Mouse (Mus musculus) C2C12 (cell line): Measurements from ENCODE around the gene Tspan10. TPM values are rescaled to one million over a fixed set of nuclear protein-coding genes. Genes with fewer than 3 reads are reported as not detected.

ENCODE experiments used
- H3K27me3 ChIP-seq: one replicate; pipeline ENCODE4 v1.6.1; 2011; ENCODE audit not compliant: control insufficient read depth, insufficient read depth, insufficient read length
- H3K36me3 ChIP-seq: one replicate; pipeline ENCODE4 v1.6.1; 2011; ENCODE audit not compliant: control insufficient read depth, insufficient read depth
- H3K4me3 ChIP-seq: one replicate; pipeline ENCODE4 v1.5.1; 2011; ENCODE audit warnings: mild to moderate bottlenecking, control low read depth; ENCODE audit not compliant: poor library complexity, insufficient read depth, severe bottlenecking
- H3K79me2 ChIP-seq: one replicate; pipeline ENCODE4 v1.6.1; 2011; ENCODE audit not compliant: control insufficient read depth, insufficient read depth
- H3K79me3 ChIP-seq: one replicate; pipeline ENCODE4 v1.6.1; 2011; ENCODE audit warnings: low read depth, control low read depth
- H3ac ChIP-seq: one replicate; pipeline ENCODE3; 2011; ENCODE audit warnings: low read depth; ENCODE audit not compliant: control insufficient read depth, insufficient read length
- CEBPB ChIP-seq: IDR thresholded peaks from one replicate; pipeline ENCODE4 v1.6.1; 2011; ENCODE audit warnings: low read depth, mild to moderate bottlenecking, control low read depth, moderate library complexity
- CTCF ChIP-seq: IDR thresholded peaks from one replicate; pipeline ENCODE4 v1.5.1; 2011; ENCODE audit not compliant: control insufficient read depth, insufficient read depth, insufficient read length
- FOSL1 ChIP-seq: IDR thresholded peaks from one replicate; pipeline ENCODE4 v1.8.0; 2011; ENCODE audit warnings: mild to moderate bottlenecking, low read length; ENCODE audit not compliant: poor library complexity, insufficient read depth, severe bottlenecking
- MAX ChIP-seq: IDR thresholded peaks from one replicate; pipeline ENCODE4 v1.6.1; 2011; ENCODE audit warnings: mild to moderate bottlenecking, control low read depth
- MYOD1 ChIP-seq: IDR thresholded peaks from one replicate; pipeline ENCODE4 v1.6.1; 2011; ENCODE audit warnings: low read depth; ENCODE audit not compliant: control insufficient read depth, insufficient read length
- MYOG ChIP-seq: IDR thresholded peaks from one replicate; pipeline ENCODE4 v1.6.1; 2011; ENCODE audit not compliant: control insufficient read depth, insufficient read length; ENCODE audit errors: extremely low read depth
- USF1 ChIP-seq: IDR thresholded peaks from one replicate; pipeline ENCODE4 v1.6.1; 2011; ENCODE audit warnings: low read depth, mild to moderate bottlenecking, control low read depth, moderate library complexity
- long read RNA-seq, 2 experiments: library from polyadenylated mRNA; unstranded; transcript quantifications; one replicate each; pipeline ENCODE4 v2.0.0; 2019 to 2020
- polyA plus RNA-seq: library from polyadenylated mRNA; unstranded; fragments of >200 nt; fragmentation: generic; extraction: Trizol; gene quantifications from one replicate; pipeline ENCODE4 v1.2.1, GENCODE M21; 2012; ENCODE audit warnings: missing spikeins

Gene Tspan10
- polyA plus RNA-seq, result 0.02 TPM
- long read RNA-seq, experiment 1, result 0 reads
- long read RNA-seq, experiment 2, result 0 reads

- Histone ChIP-seq H3K27me3 (peaks cover 14% of the 10 kb centered on the region), H3K79me3 (no peaks in the 10 kb centered on the region)
- TF ChIP-seq CTCF (no peak), FOSL1 (no peak), MYOG (no peak), USF1 (no peak), MAX (no peak), MYOD1 (no peak), CEBPB (no peak)
Measured at GRCm38 (mm10) chr11:120442344-120442743, at the start of gene Tspan10. Gene Tspan10 (plus strand): TSS chr11:120442644.

DNA sequence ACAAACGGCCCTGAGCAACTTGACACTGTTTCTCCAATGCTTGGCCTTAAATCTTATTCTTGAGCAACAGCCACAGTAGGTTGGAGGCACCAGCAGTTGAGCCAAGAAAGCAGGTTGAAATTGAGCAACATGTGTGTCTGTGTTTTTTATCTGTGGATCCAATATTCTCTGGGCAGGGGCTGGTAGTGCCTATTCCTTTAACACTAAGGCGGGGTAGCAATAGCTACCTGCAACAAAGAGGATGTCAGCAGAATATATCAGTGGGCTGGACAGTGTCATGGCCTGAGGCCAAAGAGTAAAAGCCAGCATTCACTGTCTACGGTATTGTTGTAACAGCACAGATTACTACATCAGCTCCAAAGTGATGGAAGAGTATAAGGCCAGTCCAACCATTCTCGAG is 46.8 kb upstream of the Tspan10 start:
- Histone ChIP-seq H3K79me3 (peaks cover 21% of the 10 kb centered on the region), H3K79me2 (peaks cover 61% of the 10 kb centered on the region), H3K27me3 (no peaks in the 10 kb centered on the region), H3K36me3 (peaks cover 90% of the 10 kb centered on the region), H3K4me3 (no peak overlapping the region), H3ac (no peak overlapping the region)
- TF ChIP-seq CEBPB (no peak), MYOG (no peak), USF1 (no peak), MAX (no peak), CTCF (no peak), FOSL1 (no peak), MYOD1 (no peak)

More at GRCm38 (mm10) chr11:120442344-120442743, at the start of gene Tspan10:
- no peak within 1 kb of the TSS for H3K4me3 ChIP-seq
- H3ac ChIP-seq, result no peak within 1 kb of the TSS
- peaks cover 1% of the 10 kb centered on the region for H3K79me2 ChIP-seq
- no peaks in the 10 kb centered on the region for H3K36me3 ChIP-seq

DNA sequence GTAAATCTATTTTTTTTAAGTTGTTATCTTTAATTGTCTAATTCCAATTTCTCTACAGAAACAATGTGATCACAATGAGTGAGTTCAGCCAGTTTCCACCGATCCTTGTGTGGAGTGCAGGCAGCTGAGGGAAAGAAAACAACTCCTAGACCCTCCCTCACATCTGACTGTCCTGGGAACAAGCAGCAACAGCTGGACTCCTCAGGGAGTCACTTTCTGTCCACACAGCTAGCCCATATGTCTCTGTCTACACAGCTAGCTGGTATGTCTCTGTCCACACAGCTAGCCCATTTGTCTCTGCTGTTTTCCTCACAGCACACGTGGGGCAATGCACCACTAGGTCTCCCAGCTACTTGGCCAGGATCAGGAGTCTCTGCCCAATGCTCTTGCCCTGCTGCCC is 44.8 kb upstream of the Tspan10 start:
- Histone ChIP-seq H3K79me3 (peaks cover 24% of the 10 kb centered on the region), H3K4me3 (no peak overlapping the region), H3K36me3 (peaks cover 97% of the 10 kb centered on the region), H3K27me3 (no peaks in the 10 kb centered on the region), H3ac (no peak overlapping the region), H3K79me2 (peaks cover 72% of the 10 kb centered on the region)
- TF ChIP-seq MAX (no peak), FOSL1 (no peak), CEBPB (no peak), CTCF (no peak), MYOG (no peak), MYOD1 (no peak), USF1 (no peak)

GRCm38 (mm10) chr11:120399319-120399718 is 43.1 kb upstream of the Tspan10 start:
- no peak overlapping the region for H3K4me3 ChIP-seq
- peaks cover 25% of the 10 kb centered on the region for H3K79me3 ChIP-seq
- no peaks in the 10 kb centered on the region for H3K27me3 ChIP-seq
- peaks cover 97% of the 10 kb centered on the region for H3K36me3 ChIP-seq
- TF ChIP-seq CTCF (no peak), USF1 (no peak), CEBPB (no peak)
- peaks cover 74% of the 10 kb centered on the region for H3K79me2 ChIP-seq
- no peak overlapping the region for H3ac ChIP-seq

DNA sequence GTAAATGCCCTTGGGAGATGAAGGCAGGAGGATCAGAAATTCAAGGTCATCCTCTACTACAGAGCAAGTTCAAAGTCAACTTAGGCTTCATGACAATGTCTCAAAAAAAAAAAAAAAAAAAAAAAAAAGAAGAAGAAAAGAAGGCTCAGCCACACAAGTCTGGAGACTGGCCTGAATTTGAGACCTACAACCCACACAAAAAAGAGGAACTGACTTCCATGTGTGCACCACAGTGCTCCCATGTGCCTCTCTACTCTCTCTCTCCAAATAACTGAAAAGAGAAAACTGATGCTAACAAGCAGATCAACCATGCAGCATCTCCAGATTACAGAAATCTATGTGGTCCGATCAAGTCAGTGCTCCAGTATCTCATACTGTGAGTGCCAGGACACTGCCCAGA is 37.6 kb upstream of the Tspan10 start:
- no peak for TF ChIP-seq MYOD1
- TF ChIP-seq MYOG, result no peak
- Histone ChIP-seq H3K79me3 (peaks cover 14% of the 10 kb centered on the region), H3ac (no peak overlapping the region), H3K27me3 (no peaks in the 10 kb centered on the region), H3K36me3 (peaks cover 100% of the 10 kb centered on the region), H3K4me3 (no peak overlapping the region), H3K79me2 (peaks cover 33% of the 10 kb centered on the region)

DNA sequence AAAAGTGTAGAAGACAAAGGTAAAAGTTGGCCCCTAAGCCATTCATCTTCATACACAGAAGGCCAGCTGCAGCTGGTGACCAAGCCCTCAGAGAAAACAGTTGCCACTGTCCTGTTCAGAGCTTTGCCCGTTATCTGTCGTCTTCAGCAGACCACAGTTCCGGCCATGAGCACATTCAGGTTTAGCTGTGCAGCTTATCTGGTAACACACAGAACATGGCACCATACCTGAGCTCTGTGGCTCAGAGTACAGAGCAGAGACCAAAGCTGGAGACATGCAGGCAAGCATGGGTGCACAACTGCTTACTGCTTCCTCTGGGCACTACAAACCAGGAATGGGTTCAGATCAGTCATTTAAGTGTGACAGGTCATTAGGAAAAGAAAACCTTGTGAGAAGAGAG is 36.6 kb upstream of the Tspan10 start:
- Histone ChIP-seq H3ac (no peak overlapping the region), H3K4me3 (no peak overlapping the region), H3K79me2 (peaks cover 23% of the 10 kb centered on the region), H3K36me3 (peaks cover 100% of the 10 kb centered on the region), H3K79me3 (peaks cover 8% of the 10 kb centered on the region), H3K27me3 (no peaks in the 10 kb centered on the region)
- TF ChIP-seq CEBPB, result no peak
- TF ChIP-seq USF1, result no peak
